Mouse (Mus musculus) midbrain, embryonic 16.5 days (tissue): ENCODE measurements around the gene Fcrl6. TPM values are rescaled to one million over a fixed set of nuclear protein-coding genes. Genes with fewer than 3 reads are reported as not detected.

Source experiments
- ATAC-seq: fragments of 200-750 bp; cut with Nextera tagmentation; 2 replicates; pipeline ENCODE4 v1.8.0; 2017; ENCODE audit warnings: moderate TSS enrichment
- H3K27ac ChIP-seq: fragments of 300-500 bp; sonication (generic); 2 replicates; pipeline ENCODE4 v1.5.1; 2014; ENCODE audit warnings: mild to moderate bottlenecking, low read length, mixed read lengths
- H3K27me3 ChIP-seq: fragments of 300-500 bp; sonication (generic); 2 replicates; pipeline ENCODE4 v1.6.1; 2014; ENCODE audit warnings: low read depth, low read length, mixed read lengths; ENCODE audit not compliant: control insufficient read depth, insufficient read depth
- H3K36me3 ChIP-seq: fragments of 300-500 bp; sonication (generic); 2 replicates; pipeline ENCODE4 v1.6.1; 2014; ENCODE audit warnings: mild to moderate bottlenecking, low read length, moderate library complexity, mixed read lengths; ENCODE audit not compliant: control insufficient read depth, insufficient read depth
- H3K4me1 ChIP-seq: fragments of 300-500 bp; sonication (generic); 2 replicates; pipeline ENCODE4 v1.6.1; 2014; ENCODE audit warnings: mild to moderate bottlenecking, low read length, mixed read lengths; ENCODE audit not compliant: control insufficient read depth, insufficient read depth
- H3K4me2 ChIP-seq: fragments of 300-500 bp; sonication (generic); 2 replicates; pipeline ENCODE4 v1.6.1; 2014; ENCODE audit warnings: mild to moderate bottlenecking, low read length, mixed read lengths
- H3K4me3 ChIP-seq: fragments of 300-500 bp; sonication (generic); 2 replicates; pipeline ENCODE4 v1.5.1; 2014; ENCODE audit warnings: low read depth, mild to moderate bottlenecking, low read length, moderate library complexity, mixed read lengths
- H3K9ac ChIP-seq: fragments of 300-500 bp; sonication (generic); 2 replicates; pipeline ENCODE4 v1.6.1; 2014; ENCODE audit warnings: low read depth, low read length, mixed read lengths
- H3K9me3 ChIP-seq: fragments of 300-500 bp; sonication (generic); replicated peaks from 2 replicates; pipeline ENCODE4 v1.6.1; 2014; ENCODE audit warnings: mild to moderate bottlenecking, low read length, mixed read lengths; ENCODE audit not compliant: control insufficient read depth, poor library complexity, severe bottlenecking
- WGBS: fragments of 180-500 bp; shearing (Covaris S2); extraction: QIAGEN DNeasy Blood & Tissue Kit; methylation state at CpG from one replicate; pipeline ENCODE4 v1.1.7; 2014; 5-methylcytosine and 5-hydroxymethylcytosine counted together
- polyA plus RNA-seq: library from polyadenylated mRNA; unstranded; fragments of >200 nt; fragmentation: Nextera tagmentation; extraction: Ambion mirVana; gene quantifications from 2 replicates; pipeline ENCODE4 v1.2.1, GENCODE M21; 2015

The Fcrl6 gene
- polyA plus RNA-seq, 1 experiment from 2014 or later, result 0.09 TPM

GRCm38 (mm10) chr1:172590385-172590784 lies 12.0 kb downstream of the Fcrl6 start, which contains the start of gene Slamf8:
Gene Slamf8, minus strand, starts transcription at chr1:172590568.
- WGBS, result 84% methylated on average over 7 of the region's 7 CpGs
- no peak for ATAC-seq
- H3K4me2 ChIP-seq, result no peak within 1 kb of the TSS

GRCm38 (mm10) chr1:172585612-172586567 lies 16.5 kb downstream of the Fcrl6 start:
- Histone ChIP-seq H3K4me1 (peaks cover 11% of the 10 kb centered on the region), H3K4me2 (peak overlapping the region; percentile 35), H3K27me3 (no peaks in the 10 kb centered on the region), H3K9ac (peak overlapping the region; percentile 27; the same call in 1 of the 2 replicates), H3K36me3 (no peaks in the 10 kb centered on the region), H3K4me3 (no peak overlapping the region), H3K9me3 (no peaks in the 10 kb centered on the region), H3K27ac (peak overlapping the region; percentile 50)
- peak; percentile 75 for ATAC-seq
- 9% methylated on average over 26 of the region's 26 CpGs for WGBS

More at GRCm38 (mm10) chr1:172590385-172590784, 12.0 kb downstream of the Fcrl6 start, which contains the start of gene Slamf8:
- Histone ChIP-seq H3K9ac (no peak within 1 kb of the TSS), H3K4me3 (no peak within 1 kb of the TSS), H3K36me3 (no peaks in the 10 kb centered on the region), H3K27ac (no peak within 1 kb of the TSS), H3K27me3 (no peaks in the 10 kb centered on the region), H3K4me1 (peaks cover 11% of the 10 kb centered on the region), H3K9me3 (no peaks in the 10 kb centered on the region)

GRCm38 (mm10) chr1:172585026-172585425 lies 17.3 kb downstream of the Fcrl6 start:
- 55% methylated on average over 4 of the region's 4 CpGs for WGBS
- no peaks in the 10 kb centered on the region for H3K36me3 ChIP-seq
- ATAC-seq, result peak; percentile 3; the same call in 1 of the 2 replicates
- no peak overlapping the region for H3K4me3 ChIP-seq
- H3K27me3 ChIP-seq, result no peaks in the 10 kb centered on the region
- H3K9ac ChIP-seq, result no peak overlapping the region
- H3K27ac ChIP-seq, result no peak overlapping the region
- no peaks in the 10 kb centered on the region for H3K9me3 ChIP-seq
- H3K4me1 ChIP-seq, result peaks cover 11% of the 10 kb centered on the region
- no peak overlapping the region for H3K4me2 ChIP-seq

- 88% methylated on average over 6 of the region's 6 CpGs for WGBS
- H3K9ac ChIP-seq, result no peak overlapping the region
- H3K9me3 ChIP-seq, result no peaks in the 10 kb centered on the region
- peaks cover 11% of the 10 kb centered on the region for H3K4me1 ChIP-seq
- H3K36me3 ChIP-seq, result no peaks in the 10 kb centered on the region
- no peaks in the 10 kb centered on the region for H3K27me3 ChIP-seq
- H3K4me3 ChIP-seq, result no peak overlapping the region
- H3K4me2 ChIP-seq, result no peak overlapping the region
- H3K27ac ChIP-seq, result no peak overlapping the region
- ATAC-seq, result no peak
Measured at GRCm38 (mm10) chr1:172584271-172584670, 18.1 kb downstream of the Fcrl6 start.

- H3K9ac ChIP-seq, result no peak overlapping the region
- no peaks in the 10 kb centered on the region for H3K27me3 ChIP-seq
- H3K4me1 ChIP-seq, result peaks cover 11% of the 10 kb centered on the region
- H3K4me2 ChIP-seq, result no peak overlapping the region
- no peaks in the 10 kb centered on the region for H3K9me3 ChIP-seq
- H3K27ac ChIP-seq, result no peak overlapping the region
- no peaks in the 10 kb centered on the region for H3K36me3 ChIP-seq
- 88% methylated on average over 8 of the region's 8 CpGs for WGBS
- H3K4me3 ChIP-seq, result no peak overlapping the region
- ATAC-seq, result no peak
Measured at GRCm38 (mm10) chr1:172582436-172582835, 19.9 kb downstream of the Fcrl6 start.

GRCm38 (mm10) chr1:172580116-172580515 lies 22.2 kb downstream of the Fcrl6 start:
- Histone ChIP-seq H3K4me3 (no peak overlapping the region), H3K9ac (no peak overlapping the region), H3K27ac (no peak overlapping the region), H3K4me2 (no peak overlapping the region), H3K27me3 (no peaks in the 10 kb centered on the region), H3K36me3 (no peaks in the 10 kb centered on the region), H3K4me1 (no peaks in the 10 kb centered on the region), H3K9me3 (no peaks in the 10 kb centered on the region)
- ATAC-seq, result no peak
- 84% methylated on average over 6 of the region's 6 CpGs for WGBS

- Histone ChIP-seq H3K4me1 (peaks cover 4% of the 10 kb centered on the region), H3K36me3 (no peaks in the 10 kb centered on the region), H3K27me3 (no peaks in the 10 kb centered on the region; the same call in 1 of the 2 replicates), H3K4me2 (no peak overlapping the region), H3K4me3 (no peak overlapping the region), H3K9ac (no peak overlapping the region), H3K9me3 (no peaks in the 10 kb centered on the region), H3K27ac (no peak overlapping the region)
- no peak for ATAC-seq
- 69% methylated on average over 4 of the region's 4 CpGs for WGBS
Measured at GRCm38 (mm10) chr1:172567758-172568157, 34.6 kb downstream of the Fcrl6 start.

- no peak overlapping the region for H3K9ac ChIP-seq
- H3K36me3 ChIP-seq, result no peaks in the 10 kb centered on the region
- H3K9me3 ChIP-seq, result no peaks in the 10 kb centered on the region
- no peak overlapping the region for H3K4me3 ChIP-seq
- H3K27ac ChIP-seq, result no peak overlapping the region
- H3K4me2 ChIP-seq, result no peak overlapping the region
- 80% methylated on average over 3 of the region's 3 CpGs for WGBS
- no peak for ATAC-seq
- no peaks in the 10 kb centered on the region; the same call in 1 of the 2 replicates for H3K27me3 ChIP-seq
- H3K4me1 ChIP-seq, result peaks cover 10% of the 10 kb centered on the region
Measured at GRCm38 (mm10) chr1:172566131-172566530, 36.2 kb downstream of the Fcrl6 start.

GRCm38 (mm10) chr1:172563465-172563828 lies 38.9 kb downstream of the Fcrl6 start:
- peak; percentile 69; the same call in 1 of the 2 replicates for ATAC-seq
- WGBS, result 1% methylated on average over 10 of the region's 10 CpGs

More at GRCm38 (mm10) chr1:172563465-172563828, 38.9 kb downstream of the Fcrl6 start:
- Histone ChIP-seq H3K9ac (peak overlapping the region; percentile 84), H3K4me2 (peak overlapping the region; percentile 64), H3K4me1 (peaks cover 10% of the 10 kb centered on the region), H3K36me3 (no peaks in the 10 kb centered on the region), H3K9me3 (no peaks in the 10 kb centered on the region), H3K27me3 (peaks cover 6% of the 10 kb centered on the region; the same call in 1 of the 2 replicates), H3K4me3 (peak overlapping the region; percentile 69), H3K27ac (peak overlapping the region; percentile 62; the same call in 1 of the 2 replicates)
